Mouse (Mus musculus) 3134 (cell line): ENCODE measurements around the gene Rfk.

Source experiments
- DNase-seq: peaks from one replicate; pipeline ENCODE4 v3.0.0-alpha.2; 2011; ENCODE audit warnings: low spot score; ENCODE audit not compliant: insufficient read length; ENCODE audit errors: extremely low read depth

Gene Rfk

DNA sequence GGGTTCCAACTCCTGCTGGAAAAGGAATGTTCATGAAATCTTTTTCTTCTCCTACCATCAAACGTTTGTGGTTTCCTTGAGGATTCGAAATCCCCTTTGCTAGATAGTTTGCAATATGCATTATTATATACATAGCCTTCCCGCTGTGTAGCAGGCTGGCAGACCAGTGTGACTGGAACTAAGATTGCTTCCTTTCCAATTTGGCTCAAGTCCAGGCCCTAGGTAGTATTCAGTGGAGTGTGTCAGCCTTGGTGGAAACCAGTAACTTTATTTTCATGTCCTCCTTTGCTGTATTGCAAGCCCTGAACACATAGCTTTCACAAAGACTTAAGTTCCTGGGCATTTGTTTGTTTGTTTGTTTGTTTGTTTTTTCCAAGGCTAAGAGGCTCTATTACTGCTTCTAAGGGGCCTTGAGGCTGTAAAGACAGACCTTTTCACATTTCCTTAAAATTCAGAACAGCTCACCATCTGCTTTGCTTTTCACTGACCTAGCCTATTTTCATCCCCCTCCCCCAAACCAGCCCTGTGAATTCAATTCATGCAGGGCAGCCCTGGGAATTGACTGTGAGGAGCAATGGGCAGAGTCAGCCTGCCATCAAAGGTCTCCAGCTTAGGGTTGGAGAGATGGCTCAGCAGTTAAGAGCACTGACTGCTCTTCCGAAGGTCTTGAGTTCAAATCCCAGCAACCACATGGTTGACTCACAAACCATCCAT, 45.8 kb downstream of the Rfk start:
- no peak for DNase-seq

DNA sequence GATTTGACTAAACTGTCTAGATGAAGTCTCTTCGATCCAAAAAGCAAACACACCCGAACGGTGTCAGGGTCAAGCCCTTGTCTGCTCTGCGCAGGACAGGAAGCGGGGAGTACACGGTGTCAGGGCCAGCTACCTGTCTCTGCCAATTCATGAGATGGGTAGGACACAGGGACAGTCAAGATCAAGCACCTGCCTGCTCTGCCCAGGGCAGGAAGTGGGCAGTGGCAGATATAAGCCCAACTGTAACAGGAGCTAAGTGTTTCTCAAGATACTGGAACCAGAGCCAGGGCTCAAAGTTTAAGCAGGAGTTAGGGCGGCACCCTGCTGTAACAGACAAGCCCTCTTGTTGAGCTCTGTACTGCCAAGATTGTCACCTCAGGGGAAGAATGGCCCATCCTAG, 49.7 kb downstream of the Rfk start:
- DNase-seq, result no peak
